Mouse (Mus musculus) ovary, postnatal 36 days (tissue): ENCODE results near the gene Tmem37.

Experiments used
- DNase-seq: peaks from one replicate; pipeline ENCODE4 v3.0.0; 2022; ENCODE audit warnings: low spot score, mixed read lengths

The Tmem37 gene

GRCm38 (mm10) chr1:120057674-120058430 lies 16.0 kb downstream of the Tmem37 start:
- no peak for DNase-seq

DNA sequence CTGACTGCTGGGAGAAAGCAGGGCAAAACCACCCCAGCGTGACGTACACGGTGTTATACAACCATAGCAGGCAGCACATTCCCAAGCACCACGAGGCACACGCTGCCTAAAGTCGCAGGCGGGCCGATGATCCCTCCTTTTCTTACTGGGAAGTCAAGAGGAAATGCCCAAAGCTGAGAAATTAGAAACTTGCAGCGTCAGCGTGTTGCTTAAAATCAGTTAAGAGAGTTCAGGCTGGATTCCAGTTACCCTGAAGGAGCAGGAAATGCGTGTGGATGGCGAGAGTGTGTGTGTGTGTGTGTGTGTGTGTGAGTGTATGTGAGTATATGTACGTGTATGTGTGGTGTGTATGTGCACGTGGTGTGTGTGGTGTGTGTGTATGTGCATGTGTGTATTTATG lies 16.8 kb downstream of the Tmem37 start:
- DNase-seq, result no peak

DNA sequence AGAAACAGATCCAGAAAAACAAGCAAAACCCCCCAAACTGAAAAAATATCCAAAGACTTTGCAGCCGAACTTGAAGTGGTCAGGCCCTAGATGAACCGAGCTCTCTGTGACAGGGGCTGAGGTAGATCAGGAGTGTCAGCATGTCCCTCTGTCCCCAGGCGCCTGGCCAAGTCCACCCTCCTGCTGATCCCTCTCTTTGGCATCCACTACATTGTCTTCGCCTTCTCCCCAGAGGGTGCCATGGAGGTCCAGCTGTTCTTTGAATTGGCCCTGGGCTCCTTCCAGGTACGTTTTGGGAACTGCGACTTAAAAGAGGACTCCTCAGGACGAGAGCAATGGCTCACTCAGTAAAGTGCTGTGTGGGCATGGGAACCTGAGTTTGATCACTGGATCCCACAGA lies 17.6 kb downstream of the Tmem37 start:
- DNase-seq, result no peak

DNA sequence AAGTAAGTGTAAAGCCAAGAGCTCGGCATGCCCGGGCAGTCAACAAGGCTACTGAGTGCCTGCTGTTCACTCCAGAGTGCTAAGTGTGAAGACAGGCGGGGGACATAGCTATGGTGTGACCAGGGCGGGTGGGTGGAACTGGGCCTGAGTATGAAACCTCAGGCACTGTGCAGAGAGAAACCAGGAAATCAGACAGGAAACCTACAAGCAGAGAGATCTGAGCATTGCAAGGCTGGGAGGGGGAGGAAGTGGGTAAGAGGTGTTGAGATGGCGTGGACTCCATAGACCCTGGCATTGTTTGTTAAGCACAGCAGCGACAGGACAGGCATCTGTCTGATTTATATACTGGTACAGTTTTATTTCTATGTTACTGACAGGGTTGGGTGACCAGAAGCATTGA lies 18.4 kb downstream of the Tmem37 start:
- no peak for DNase-seq

DNA sequence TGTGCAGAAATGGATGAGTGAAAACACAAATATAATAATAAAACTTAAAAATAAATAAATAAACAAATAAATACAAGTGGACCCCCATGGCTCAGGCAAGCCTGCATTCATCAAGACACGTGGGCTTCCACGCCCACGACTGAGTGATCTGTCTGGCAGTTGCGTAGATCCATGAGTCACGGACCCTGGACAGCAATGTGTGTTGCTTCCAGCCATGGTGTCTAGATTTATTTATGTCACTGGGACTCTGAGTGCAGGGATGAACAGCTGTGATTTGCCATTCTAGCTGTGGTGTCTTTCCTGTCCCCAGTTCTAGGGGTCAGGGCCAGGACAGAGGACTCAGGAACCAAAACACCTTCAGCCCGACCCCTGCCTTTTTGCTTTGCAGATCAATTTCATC lies 18.9 kb downstream of the Tmem37 start:
- no peak for DNase-seq

DNA sequence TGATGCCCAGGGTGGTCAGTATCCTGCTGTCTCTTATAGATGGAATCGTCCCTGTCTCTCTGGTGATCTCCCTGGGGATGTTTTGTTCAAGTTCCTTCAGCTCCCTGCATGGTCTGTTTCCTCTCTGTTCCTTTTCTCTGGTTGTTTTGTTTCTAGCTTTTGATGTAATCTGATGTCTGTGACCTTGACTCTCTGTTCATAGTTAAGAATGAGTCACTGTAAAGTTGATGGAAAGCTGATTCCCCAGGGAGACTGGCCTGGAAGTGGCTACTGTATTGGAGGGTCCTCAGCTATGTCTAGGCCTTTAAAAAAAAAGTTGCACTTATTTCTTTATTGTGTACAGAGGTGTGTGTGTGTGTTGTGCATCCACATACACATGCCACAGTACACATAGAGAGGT lies 22.8 kb downstream of the Tmem37 start:
- DNase-seq, result no peak

GRCm38 (mm10) chr1:120047325-120047724 lies 26.5 kb downstream of the Tmem37 start:
- no peak for DNase-seq

DNA sequence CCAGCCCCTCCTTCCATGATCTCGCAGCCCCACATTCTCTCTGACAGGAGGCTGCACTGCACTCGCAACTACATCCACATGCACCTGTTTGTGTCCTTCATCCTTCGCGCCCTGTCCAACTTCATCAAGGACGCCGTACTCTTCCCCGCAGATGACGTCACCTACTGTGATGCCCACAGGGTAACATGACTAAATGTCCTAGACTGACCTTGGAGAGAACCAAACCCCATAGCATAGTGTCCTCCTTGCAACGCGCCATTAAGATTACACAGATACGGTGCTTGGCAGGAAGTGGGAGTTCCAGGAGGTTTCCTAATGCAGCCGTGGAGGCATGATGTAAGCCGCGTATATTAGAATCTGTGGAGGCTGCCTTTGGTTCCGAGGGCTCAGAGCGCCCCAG lies 29.3 kb downstream of the Tmem37 start:
- no peak for DNase-seq

DNA sequence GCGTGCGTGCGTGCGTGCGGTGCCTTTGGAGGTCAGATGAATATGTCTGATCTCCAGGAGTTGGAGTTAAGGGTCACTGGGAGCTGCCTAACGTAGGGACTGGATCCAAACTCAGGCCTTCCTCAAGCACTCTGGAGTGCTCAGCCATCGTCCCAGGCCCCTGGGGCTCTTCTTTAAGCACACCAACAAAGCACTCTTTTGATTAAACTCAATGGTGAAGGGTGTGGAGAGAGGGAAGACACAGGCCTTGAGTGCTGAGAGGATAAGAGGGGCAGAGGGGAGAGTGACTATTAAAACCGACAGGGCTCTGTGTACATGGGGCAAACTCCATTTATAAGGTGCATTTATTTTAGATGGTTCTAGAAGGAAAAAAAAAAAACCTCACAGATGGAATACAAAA lies 31.5 kb downstream of the Tmem37 start:
- no peak for DNase-seq

DNA sequence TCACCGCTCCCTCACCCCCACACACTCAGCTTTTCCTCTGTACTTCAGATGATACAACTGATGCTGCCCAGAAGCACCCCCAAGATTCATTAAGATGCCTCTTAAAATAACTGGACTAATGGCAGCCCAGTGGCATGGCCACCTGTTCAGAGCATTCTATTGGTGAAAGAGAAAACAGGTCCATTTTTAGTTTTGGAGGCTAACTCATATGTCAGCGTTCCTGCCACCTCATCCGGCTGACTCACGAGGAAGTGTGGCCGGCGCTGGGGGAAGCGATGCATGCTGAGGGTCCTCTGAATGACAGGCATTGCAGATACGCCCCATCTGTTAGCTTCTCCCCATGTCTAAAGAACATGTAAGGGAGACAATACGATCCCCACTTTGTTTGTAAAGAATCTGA lies 35.3 kb downstream of the Tmem37 start:
- DNase-seq, result no peak

DNA sequence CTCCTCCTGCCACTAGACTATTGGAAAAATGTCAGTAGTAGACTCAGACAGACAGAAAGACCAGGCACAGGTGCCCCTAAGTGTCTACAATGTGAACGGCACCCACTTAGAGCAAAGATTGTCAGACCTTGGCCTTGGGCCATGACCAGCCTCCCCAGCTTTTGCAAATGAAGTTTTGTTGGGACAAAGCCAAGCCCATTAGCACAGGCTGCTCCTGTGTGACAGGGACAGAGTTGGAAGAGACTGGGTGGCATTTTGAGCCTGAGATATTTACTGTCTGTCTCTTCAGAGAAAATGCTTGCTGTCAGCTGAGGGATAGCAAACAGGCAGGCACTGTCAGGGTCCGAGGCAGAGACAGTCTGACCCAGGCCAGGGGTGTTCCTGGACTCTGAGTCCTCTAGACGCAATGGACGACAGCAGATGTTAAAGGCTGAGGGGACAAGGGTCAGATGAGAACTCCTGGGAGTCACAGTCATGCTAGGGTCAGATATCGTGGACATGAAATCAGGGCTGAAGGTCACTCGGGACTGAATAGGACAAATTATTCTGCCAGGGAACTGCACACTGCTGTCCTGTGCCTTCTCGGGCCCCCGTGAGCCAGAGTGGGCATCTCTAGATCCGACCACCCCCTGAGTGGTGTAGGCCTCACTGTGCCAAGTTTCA lies 36.7 kb downstream of the Tmem37 start:
- DNase-seq, result no peak

- no peak for DNase-seq
Observed at GRCm38 (mm10) chr1:120035456-120036034, 38.3 kb downstream of the Tmem37 start.

- no peak for DNase-seq
Observed at GRCm38 (mm10) chr1:120034793-120035192, 39.1 kb downstream of the Tmem37 start.

- no peak for DNase-seq
Observed at GRCm38 (mm10) chr1:120033469-120033854, 40.4 kb downstream of the Tmem37 start.

DNA sequence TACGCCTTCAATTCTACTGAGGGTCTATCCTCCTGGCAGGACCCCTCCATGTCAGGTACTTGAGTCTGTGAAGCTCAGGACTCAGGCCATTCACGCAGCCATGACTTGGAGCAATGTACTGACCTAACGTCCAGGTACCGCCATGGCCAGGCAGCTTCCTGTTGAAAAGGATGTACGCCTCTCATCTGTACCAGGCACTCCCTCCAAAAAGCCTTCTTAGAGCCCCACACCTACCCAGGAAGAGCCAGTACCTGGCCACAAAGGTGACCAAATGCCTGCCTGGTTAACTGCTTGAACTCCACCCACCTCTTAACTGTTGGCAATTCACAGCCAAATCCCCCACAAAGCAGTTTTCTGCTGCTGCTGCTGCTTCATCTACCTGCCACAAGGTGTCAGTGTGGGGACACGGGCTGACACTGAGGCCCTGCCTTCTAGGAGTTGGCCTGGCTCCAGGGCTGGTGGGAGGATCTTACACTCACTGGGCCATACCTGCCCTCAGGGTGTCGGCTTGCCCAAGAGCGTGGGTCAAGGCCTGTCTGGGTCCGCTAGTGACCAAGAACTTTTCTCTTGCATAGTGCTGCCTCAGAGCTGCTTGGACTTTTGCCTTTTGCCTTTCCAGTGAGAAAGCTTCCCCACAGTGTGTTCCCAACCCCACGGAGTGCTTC lies 40.9 kb downstream of the Tmem37 start:
- DNase-seq, result peak; percentile 79

- no peak for DNase-seq
Observed at GRCm38 (mm10) chr1:120030474-120030873, 43.4 kb downstream of the Tmem37 start.

DNA sequence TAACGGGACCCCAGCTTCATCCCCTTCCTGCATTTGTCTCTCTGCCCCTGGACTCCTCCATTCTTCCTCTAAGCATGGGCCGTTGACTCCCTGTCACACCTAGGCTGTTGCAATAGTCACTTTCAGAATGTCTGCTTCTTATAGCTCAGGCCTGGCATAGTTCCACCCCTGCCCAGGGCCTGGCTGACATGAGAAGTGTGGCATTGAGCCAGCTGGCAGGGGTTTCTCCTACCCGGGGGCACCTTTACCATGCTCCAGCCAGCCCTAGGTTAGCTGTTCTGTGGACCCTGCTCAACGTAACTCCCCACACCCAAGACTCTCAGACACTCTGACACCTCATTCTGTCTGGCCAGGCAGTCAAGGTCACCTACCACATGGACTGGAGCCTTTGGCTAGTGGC lies 46.2 kb downstream of the Tmem37 start:
- DNase-seq, result no peak

DNA sequence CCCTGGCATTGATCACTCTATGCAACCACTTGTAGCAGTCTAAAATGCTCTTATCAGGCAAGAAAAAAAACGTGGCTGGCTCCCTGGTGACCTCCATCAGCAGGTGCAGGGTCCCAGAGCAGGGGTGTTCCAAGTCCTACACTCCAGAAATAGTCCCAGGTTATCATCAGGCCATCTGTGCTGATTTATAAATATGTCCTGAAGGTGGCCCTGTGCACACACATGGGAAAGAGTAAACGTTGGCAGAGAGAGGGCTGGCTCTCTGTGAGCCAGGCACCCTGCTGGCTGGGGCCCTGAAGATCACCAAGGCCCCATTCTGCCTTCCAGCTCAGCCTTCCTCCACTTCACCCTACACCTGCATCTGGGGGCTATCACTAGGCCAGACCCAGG lies 48.8 kb downstream of the Tmem37 start:
- DNase-seq, result no peak

DNA sequence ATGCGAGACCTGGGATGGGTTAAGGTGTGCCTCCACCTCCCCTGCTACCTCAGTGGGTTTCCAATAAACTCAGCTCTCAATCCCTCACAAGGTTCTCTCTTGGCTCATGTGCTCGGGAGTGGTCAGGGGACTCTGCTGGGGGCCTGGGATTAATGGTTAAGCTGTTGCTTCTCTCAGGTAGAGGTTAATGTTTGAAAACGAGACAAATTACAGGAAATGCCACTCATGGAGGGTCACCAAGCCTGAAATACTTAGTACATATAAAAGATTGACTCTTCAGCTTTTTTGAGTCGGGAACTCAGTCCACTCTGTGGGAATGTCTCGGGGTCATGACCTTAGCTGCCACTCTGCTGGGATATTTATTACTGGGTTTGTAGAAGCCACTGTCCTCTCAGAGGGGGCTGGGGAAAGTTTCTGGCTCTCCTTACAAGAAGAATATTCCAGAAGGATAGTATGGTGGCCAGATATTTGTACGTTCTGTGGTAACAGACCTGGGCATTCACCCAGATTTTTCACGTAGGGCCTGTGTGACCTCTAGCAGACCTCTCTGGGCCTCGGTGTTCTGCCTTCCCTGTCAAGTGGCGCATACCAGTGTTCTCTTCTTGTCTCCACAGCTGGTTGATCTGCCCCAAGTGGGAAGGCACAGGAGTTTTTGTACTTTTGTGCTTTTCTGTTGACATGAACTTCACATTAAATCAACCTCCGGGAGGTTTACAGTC lies 49.4 kb downstream of the Tmem37 start:
- no peak for DNase-seq

- no peak for DNase-seq
Observed at GRCm38 (mm10) chr1:120021951-120022350, 51.9 kb downstream of the Tmem37 start.

GRCm38 (mm10) chr1:120020322-120020897 lies 53.5 kb downstream of the Tmem37 start:
- no peak for DNase-seq

- DNase-seq, result no peak
Observed at GRCm38 (mm10) chr1:120019428-120019827, 54.4 kb downstream of the Tmem37 start.
